Mouse (Mus musculus): ENCODE results near the gene Rbm26. TPM values are rescaled to one million over a fixed set of nuclear protein-coding genes. Genes with fewer than 3 reads are reported as not detected.

The Rbm26 gene
- polyA plus RNA-seq, 1 experiment: 6.0 TPM

DNA sequence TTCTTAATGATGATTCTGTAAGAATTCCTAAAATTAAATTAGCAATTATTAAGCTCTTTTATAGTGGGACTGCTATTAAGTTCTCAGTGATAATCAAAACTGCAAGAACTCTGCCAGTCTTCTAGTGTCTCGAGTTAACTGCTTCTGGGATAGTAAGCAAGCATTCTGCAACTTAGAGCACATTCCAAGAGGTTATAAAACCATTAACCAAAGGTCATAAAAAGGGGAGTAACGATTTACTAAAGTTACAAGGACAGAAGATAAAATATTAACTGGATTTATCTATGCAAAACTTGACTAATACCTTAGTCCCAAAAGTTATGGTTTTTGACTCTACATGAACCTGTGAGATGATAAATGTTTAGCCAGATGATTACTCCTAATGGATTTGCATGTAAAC is 18.6 kb downstream of the Rbm26 start:
- TF ChIP-seq POLR2A (IDR thresholded peaks at IDR 0.05; ENCODE audit: low read depth, low read length) (no peak), CTCF (IDR thresholded peaks at IDR 0.05; ENCODE audit: extremely low read depth, insufficient read length, insufficient replicate concordance, low read depth, low read length) (no peak)
- 15% methylated on average over 2 of the region's 2 CpGs for WGBS
- no peak overlapping the region for H3K4me3 ChIP-seq (ENCODE audit: low read depth, low read length)
- peaks cover 7% of the 10 kb centered on the region for H3K36me3 ChIP-seq (ENCODE audit: control insufficient read depth, insufficient read depth, low read length)
- no peak overlapping the region for H3K27ac ChIP-seq (ENCODE audit: insufficient read depth, low read depth, low read length)
- peaks cover 8% of the 10 kb centered on the region; the same call in 1 of the 2 replicates for H3K4me1 ChIP-seq (ENCODE audit: control insufficient read depth, insufficient read depth, insufficient read length, low read length)
- no peaks in the 10 kb centered on the region for H3K27me3 ChIP-seq (ENCODE audit: control insufficient read depth, insufficient read depth, low read length)

DNA sequence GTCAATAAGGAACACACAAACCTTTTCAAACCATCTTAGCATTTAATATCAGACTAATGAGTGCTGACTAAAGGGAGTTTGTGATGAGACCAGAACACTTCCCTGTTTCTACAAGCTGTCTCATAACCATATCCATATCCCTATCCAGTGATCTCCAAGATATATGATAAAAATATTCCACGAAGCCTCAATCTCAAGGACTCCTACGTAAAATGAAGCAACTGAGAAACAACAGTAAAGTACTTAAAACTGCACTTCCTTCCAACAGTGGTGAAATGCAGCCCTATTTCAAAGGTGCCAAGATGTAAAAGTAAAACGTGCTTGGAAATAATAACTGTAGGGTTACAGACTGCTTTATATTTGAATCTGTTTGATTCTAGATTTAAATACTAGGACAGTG is 43.1 kb downstream of the Rbm26 start:
- no peak overlapping the region for H3K4me3 ChIP-seq (ENCODE audit: low read depth, low read length)
- H3K27ac ChIP-seq (ENCODE audit: insufficient read depth, low read depth, low read length): no peak overlapping the region
- peaks cover 18% of the 10 kb centered on the region for H3K36me3 ChIP-seq (ENCODE audit: control insufficient read depth, insufficient read depth, low read length)
- TF ChIP-seq CTCF (IDR thresholded peaks at IDR 0.05; ENCODE audit: extremely low read depth, insufficient read length, insufficient replicate concordance, low read depth, low read length) (no peak), POLR2A (IDR thresholded peaks at IDR 0.05; ENCODE audit: low read depth, low read length) (no peak)
- WGBS: 93% methylated on average over 3 of the region's 3 CpGs
- H3K27me3 ChIP-seq (ENCODE audit: control insufficient read depth, insufficient read depth, low read length): no peaks in the 10 kb centered on the region
- no peaks in the 10 kb centered on the region for H3K4me1 ChIP-seq (ENCODE audit: control insufficient read depth, insufficient read depth, insufficient read length, low read length)

DNA sequence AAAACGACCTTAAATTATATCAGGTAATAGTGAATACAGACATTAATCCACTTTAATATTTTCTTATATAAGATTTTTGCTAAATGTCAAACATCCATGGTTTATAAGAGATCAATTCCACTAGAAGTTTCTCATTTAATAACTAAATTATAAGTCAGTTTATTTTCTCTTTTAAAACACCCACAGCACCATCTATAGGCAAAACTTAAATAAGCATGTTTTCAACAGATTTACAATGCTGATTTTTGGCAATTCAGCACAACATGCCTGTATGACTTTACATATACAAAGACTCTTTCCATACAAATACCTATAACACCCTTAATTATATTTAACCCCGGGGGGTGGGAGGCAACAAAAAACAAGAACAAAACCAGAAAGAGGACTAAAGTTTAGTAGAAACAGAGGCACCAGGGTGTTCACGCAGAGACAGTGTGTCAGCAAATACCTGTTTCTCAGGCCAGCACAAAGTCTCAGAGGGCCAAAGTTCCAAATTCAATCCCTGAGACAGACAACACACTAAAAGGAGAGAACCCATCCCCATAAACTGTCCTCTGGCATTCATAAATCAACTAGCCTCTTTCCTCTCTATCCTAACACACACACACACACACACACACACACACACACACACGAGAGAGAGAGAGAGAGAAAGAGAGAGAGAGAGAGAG is 49.3 kb downstream of the Rbm26 start:
- Histone ChIP-seq H3K4me1 (ENCODE audit: control insufficient read depth, insufficient read depth, insufficient read length, low read length) (no peaks in the 10 kb centered on the region), H3K36me3 (ENCODE audit: control insufficient read depth, insufficient read depth, low read length) (peaks cover 33% of the 10 kb centered on the region)

DNA sequence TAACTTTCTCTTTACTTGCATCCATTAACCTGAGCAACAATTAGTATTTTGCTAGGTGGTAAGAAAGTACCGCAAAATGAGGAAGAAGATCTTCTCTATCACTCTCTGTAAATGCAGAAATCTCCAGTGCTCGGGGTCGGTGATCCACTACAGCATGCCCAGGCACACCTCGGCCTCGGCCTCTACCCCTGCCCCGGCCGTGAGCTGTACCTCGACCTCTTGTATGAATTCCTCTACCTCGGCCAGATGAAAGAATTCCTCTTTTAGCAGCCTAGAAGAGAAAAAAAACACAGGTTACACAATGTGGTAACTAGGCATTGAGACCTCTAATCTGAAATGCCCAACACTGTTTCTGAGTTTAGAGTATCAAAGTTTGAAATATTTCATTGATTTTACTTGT is 52.6 kb downstream of the Rbm26 start:
- peaks cover 39% of the 10 kb centered on the region for H3K36me3 ChIP-seq (ENCODE audit: control insufficient read depth, insufficient read depth, low read length)
- H3K4me3 ChIP-seq (ENCODE audit: low read depth, low read length): no peak overlapping the region
- 89% methylated on average over 9 of the region's 9 CpGs for WGBS

More for the DNA sequence above, 49.3 kb downstream of the Rbm26 start:
- Histone ChIP-seq H3K27me3 (ENCODE audit: control insufficient read depth, insufficient read depth, low read length) (no peaks in the 10 kb centered on the region), H3K27ac (ENCODE audit: insufficient read depth, low read depth, low read length) (no peak overlapping the region), H3K4me3 (ENCODE audit: low read depth, low read length) (no peak overlapping the region)
- TF ChIP-seq POLR2A (IDR thresholded peaks at IDR 0.05; ENCODE audit: low read depth, low read length): no peak
- TF ChIP-seq CTCF (IDR thresholded peaks at IDR 0.05; ENCODE audit: extremely low read depth, insufficient read length, insufficient replicate concordance, low read depth, low read length): no peak
- whole genome bisulfite sequencing: 79% methylated on average over 4 of the region's 4 CpGs

DNA sequence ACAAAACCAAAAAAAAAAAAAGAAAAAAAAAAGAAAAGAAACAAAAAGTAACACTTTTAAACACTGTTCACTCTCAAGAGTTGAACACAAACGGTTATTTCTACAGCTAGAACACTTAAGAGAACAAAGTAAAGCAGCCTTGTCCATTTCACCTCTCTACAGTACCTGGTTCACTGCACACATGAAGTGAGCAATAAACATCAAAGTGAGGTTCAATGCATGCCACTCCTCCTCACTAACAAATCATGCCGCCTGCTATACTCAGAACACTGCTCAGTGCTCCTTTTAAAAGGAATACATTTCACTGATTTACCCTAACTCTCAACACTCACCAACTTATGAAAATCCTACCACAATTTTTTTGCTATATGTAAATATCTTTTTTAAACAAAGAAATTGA is 61.7 kb downstream of the Rbm26 start:
- Histone ChIP-seq H3K4me3 (ENCODE audit: low read depth, low read length) (no peak overlapping the region), H3K36me3 (ENCODE audit: control insufficient read depth, insufficient read depth, low read length) (peaks cover 16% of the 10 kb centered on the region), H3K27ac (ENCODE audit: insufficient read depth, low read depth, low read length) (no peak overlapping the region), H3K4me1 (ENCODE audit: control insufficient read depth, insufficient read depth, insufficient read length, low read length) (no peaks in the 10 kb centered on the region), H3K27me3 (ENCODE audit: control insufficient read depth, insufficient read depth, low read length) (no peaks in the 10 kb centered on the region)
- WGBS: 90% methylated on average over 2 of the region's 2 CpGs
- TF ChIP-seq POLR2A (IDR thresholded peaks at IDR 0.05; ENCODE audit: low read depth, low read length): no peak
- no peak for TF ChIP-seq CTCF (IDR thresholded peaks at IDR 0.05; ENCODE audit: extremely low read depth, insufficient read length, insufficient replicate concordance, low read depth, low read length)

More for the DNA sequence above, 52.6 kb downstream of the Rbm26 start:
- Histone ChIP-seq H3K27me3 (ENCODE audit: control insufficient read depth, insufficient read depth, low read length) (no peaks in the 10 kb centered on the region), H3K4me1 (ENCODE audit: control insufficient read depth, insufficient read depth, insufficient read length, low read length) (no peaks in the 10 kb centered on the region), H3K27ac (ENCODE audit: insufficient read depth, low read depth, low read length) (no peak overlapping the region)
- TF ChIP-seq POLR2A (IDR thresholded peaks at IDR 0.05; ENCODE audit: low read depth, low read length) (no peak), CTCF (IDR thresholded peaks at IDR 0.05; ENCODE audit: extremely low read depth, insufficient read length, insufficient replicate concordance, low read depth, low read length) (no peak)

DNA sequence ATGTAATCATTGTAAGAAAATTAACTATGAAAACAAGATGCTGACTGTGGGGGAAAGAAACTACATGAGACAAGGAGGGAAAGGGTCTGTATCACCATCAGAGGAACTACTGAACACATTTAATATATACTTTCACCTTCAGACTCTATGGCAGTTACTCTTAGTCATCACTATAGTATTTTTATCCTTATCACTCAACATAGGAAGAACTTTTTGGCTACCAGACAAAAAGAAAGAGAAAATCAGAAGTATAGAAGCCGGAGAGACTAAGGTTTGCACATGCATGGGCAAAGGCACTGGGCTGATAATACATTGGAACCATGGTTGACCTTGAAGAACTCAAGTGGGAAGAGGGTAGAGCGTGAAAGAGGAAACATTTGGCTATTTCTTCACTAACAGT is 70.9 kb downstream of the Rbm26 start:
- Histone ChIP-seq H3K27ac (ENCODE audit: insufficient read depth, low read depth, low read length) (no peak overlapping the region), H3K36me3 (ENCODE audit: control insufficient read depth, insufficient read depth, low read length) (peaks cover 9% of the 10 kb centered on the region), H3K27me3 (ENCODE audit: control insufficient read depth, insufficient read depth, low read length) (no peaks in the 10 kb centered on the region), H3K4me3 (ENCODE audit: low read depth, low read length) (no peak overlapping the region), H3K4me1 (ENCODE audit: control insufficient read depth, insufficient read depth, insufficient read length, low read length) (no peaks in the 10 kb centered on the region)
- 93% methylated on average over 2 of the region's 2 CpGs for WGBS
- TF ChIP-seq POLR2A (IDR thresholded peaks at IDR 0.05; ENCODE audit: low read depth, low read length) (no peak), CTCF (IDR thresholded peaks at IDR 0.05; ENCODE audit: extremely low read depth, insufficient read length, insufficient replicate concordance, low read depth, low read length) (no peak)

DNA sequence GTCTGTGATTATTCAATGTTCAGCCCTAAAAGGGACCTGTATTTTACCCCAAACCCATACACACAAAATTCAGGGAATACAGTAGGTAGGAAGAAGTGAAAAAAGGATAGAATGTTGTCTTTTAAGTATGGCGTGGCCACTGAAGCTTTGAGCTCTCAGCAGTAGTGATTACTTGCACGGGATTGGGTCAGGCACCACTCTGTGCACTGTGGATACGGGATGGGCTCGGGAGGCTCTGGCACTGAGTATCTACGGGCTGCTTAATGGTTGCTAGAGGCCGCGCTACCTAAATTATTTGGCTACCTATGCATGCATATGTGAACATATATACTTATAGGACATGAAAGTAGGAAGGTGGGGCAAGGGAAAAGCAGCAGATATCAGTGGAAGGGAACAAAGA is 78.3 kb downstream of the Rbm26 start:
- no peaks in the 10 kb centered on the region; the same call in 1 of the 2 replicates for H3K27me3 ChIP-seq (ENCODE audit: control insufficient read depth, insufficient read depth, low read length)
- H3K4me1 ChIP-seq (ENCODE audit: control insufficient read depth, insufficient read depth, insufficient read length, low read length): no peaks in the 10 kb centered on the region
- 73% methylated on average over 7 of the region's 7 CpGs for WGBS
- H3K4me3 ChIP-seq (ENCODE audit: low read depth, low read length): no peak overlapping the region
- TF ChIP-seq POLR2A (IDR thresholded peaks at IDR 0.05; ENCODE audit: low read depth, low read length) (no peak), CTCF (IDR thresholded peaks at IDR 0.05; ENCODE audit: extremely low read depth, insufficient read length, insufficient replicate concordance, low read depth, low read length) (no peak)
- H3K36me3 ChIP-seq (ENCODE audit: control insufficient read depth, insufficient read depth, low read length): no peaks in the 10 kb centered on the region
- no peak overlapping the region for H3K27ac ChIP-seq (ENCODE audit: insufficient read depth, low read depth, low read length)

Data from small intestine, adult 2 months (tissue).